Mouse (Mus musculus) liver, adult 2 months (tissue): ENCODE measurements around the gene Gpr137. TPM values are rescaled to one million over a fixed set of nuclear protein-coding genes. Genes with fewer than 3 reads are reported as not detected.
A peak's percentile ranks its signal among the peaks of the same experiment; 100 is the strongest.

ENCODE experiments used
- DNase-seq: peaks from one replicate; pipeline ENCODE4 v3.0.0-alpha.2; 2011; ENCODE audit warnings: low read depth, low spot score; ENCODE audit errors: extremely low read depth
- H3K27ac ChIP-seq: fragments of 200-500 bp; replicated peaks from 2 replicates; pipeline ENCODE4 v1.5.1; 2012; ENCODE audit warnings: low read depth, mild to moderate bottlenecking, control low read depth, inconsistent platforms, low read length; ENCODE audit not compliant: insufficient read depth
- H3K27me3 ChIP-seq: fragments of 200-500 bp; 2 replicates; pipeline ENCODE4 v1.6.1; 2012; ENCODE audit warnings: mild to moderate bottlenecking, moderate library complexity, low read length, inconsistent platforms; ENCODE audit not compliant: control insufficient read depth, insufficient read depth
- H3K36me3 ChIP-seq: fragments of 200-500 bp; 2 replicates; pipeline ENCODE4 v1.6.1; 2012; ENCODE audit warnings: low read length, inconsistent platforms; ENCODE audit not compliant: control insufficient read depth, insufficient read depth
- H3K4me1 ChIP-seq: fragments of 200-500 bp; 2 replicates; pipeline ENCODE4 v1.6.1; 2011; ENCODE audit warnings: low read length; ENCODE audit not compliant: control insufficient read depth, insufficient read depth
- H3K4me3 ChIP-seq: fragments of 200-500 bp; 2 replicates; pipeline ENCODE4 v1.5.1; 2011; ENCODE audit warnings: low read depth, mild to moderate bottlenecking, control low read depth, low read length, moderate library complexity; ENCODE audit not compliant: insufficient read depth
- H3K79me2 ChIP-seq: fragments of 200-500 bp; 2 replicates; pipeline ENCODE4 v1.6.1; 2012; ENCODE audit warnings: inconsistent platforms, mild to moderate bottlenecking, low read length, moderate library complexity; ENCODE audit not compliant: control insufficient read depth, insufficient read depth
- H3K9ac ChIP-seq: fragments of 200-500 bp; 2 replicates; pipeline ENCODE4 v1.6.1; 2012; ENCODE audit warnings: low read depth, mild to moderate bottlenecking, control low read depth, inconsistent platforms, low read length
- CTCF ChIP-seq: fragments of 200-500 bp; IDR thresholded peaks from 2 replicates; pipeline ENCODE4 v1.5.1; 2011; ENCODE audit warnings: low read depth, low read length, control low read depth
- POLR2A ChIP-seq: fragments of 200-500 bp; IDR thresholded peaks from 2 replicates; pipeline ENCODE4 v1.6.1; 2011; ENCODE audit warnings: low read length, control low read depth; ENCODE audit not compliant: insufficient read depth; ENCODE audit errors: extremely low read depth
- WGBS: fragments of 180-500 bp; shearing (Covaris S2); methylation state at CpG from one replicate; pipeline ENCODE4 v1.1.7; 2018; 5-methylcytosine and 5-hydroxymethylcytosine counted together
- polyA plus RNA-seq: library from polyadenylated mRNA; depleted of rRNA; stranded (reverse); fragments of >200 nt; gene quantifications from 2 replicates; pipeline ENCODE4 v1.2.3, GENCODE M21; 2012
- total RNA-seq: library from RNA; depleted of rRNA; stranded (reverse); fragments of >200 nt; gene quantifications from 2 replicates; pipeline ENCODE4 v1.2.3, GENCODE M21; 2014

Gene Gpr137
- total and polyA plus RNA-seq, 2 experiments: 12.3 to 61.1 TPM

- peak within 1 kb of the TSS; percentile 66 for H3K4me3 ChIP-seq
- peak within 1 kb of the TSS; percentile 72 for H3K9ac ChIP-seq
- H3K36me3 ChIP-seq: peaks cover 3% of the 10 kb centered on the region; the same call in 1 of the 2 replicates
- DNase-seq: peak; percentile 57
- H3K27ac ChIP-seq: peak within 1 kb of the TSS; percentile 68
- 1% methylated on average over 16 of the region's 16 CpGs for WGBS
- H3K4me1 ChIP-seq: peaks cover 19% of the 10 kb centered on the region
- peak; percentile 36 for TF ChIP-seq CTCF
- no peak for TF ChIP-seq POLR2A
- peaks cover 8% of the 10 kb centered on the region; the same call in 1 of the 2 replicates for H3K79me2 ChIP-seq
- no peaks in the 10 kb centered on the region for H3K27me3 ChIP-seq
Observed at GRCm38 (mm10) chr19:6975537-6976521, 33.5 kb upstream of the Gpr137 start, which contains the start of gene Plcb3. Gene Plcb3 (minus strand): TSS chr19:6976470.

- Histone ChIP-seq H3K4me3 (peak within 1 kb of the TSS; percentile 76), H3K27ac (peak within 1 kb of the TSS; percentile 68), H3K4me1 (peaks cover 23% of the 10 kb centered on the region), H3K79me2 (peaks cover 8% of the 10 kb centered on the region; the same call in 1 of the 2 replicates), H3K27me3 (no peaks in the 10 kb centered on the region), H3K36me3 (peaks cover 3% of the 10 kb centered on the region; the same call in 1 of the 2 replicates), H3K9ac (peak within 1 kb of the TSS; percentile 73)
- peak; percentile 58 for DNase-seq
- TF ChIP-seq CTCF: no peak
- TF ChIP-seq POLR2A: no peak
- WGBS: 2% methylated on average over 75 of the region's 84 CpGs
Observed at GRCm38 (mm10) chr19:6974211-6975205, 32.2 kb upstream of the Gpr137 start, which contains the start of gene Ppp1r14b. Gene Ppp1r14b (plus strand): TSS chr19:6974968.

- WGBS: 47% methylated on average over 12 of the region's 12 CpGs
- Histone ChIP-seq H3K27ac (no peak overlapping the region), H3K9ac (no peak overlapping the region), H3K4me1 (peaks cover 20% of the 10 kb centered on the region), H3K36me3 (peaks cover 3% of the 10 kb centered on the region; the same call in 1 of the 2 replicates), H3K4me3 (no peak overlapping the region), H3K27me3 (no peaks in the 10 kb centered on the region), H3K79me2 (peaks cover 12% of the 10 kb centered on the region; the same call in 1 of the 2 replicates)
- TF ChIP-seq CTCF (no peak), POLR2A (no peak)
- no peak for DNase-seq
Observed at GRCm38 (mm10) chr19:6973581-6974190, 31.4 kb upstream of the Gpr137 start.

GRCm38 (mm10) chr19:6972247-6972917 is 30.1 kb upstream of the Gpr137 start:
- Histone ChIP-seq H3K27me3 (no peaks in the 10 kb centered on the region), H3K27ac (no peak overlapping the region), H3K79me2 (peaks cover 8% of the 10 kb centered on the region; the same call in 1 of the 2 replicates), H3K4me3 (no peak overlapping the region), H3K4me1 (peaks cover 14% of the 10 kb centered on the region), H3K9ac (no peak overlapping the region), H3K36me3 (peaks cover 2% of the 10 kb centered on the region; the same call in 1 of the 2 replicates)
- no peak for TF ChIP-seq POLR2A
- TF ChIP-seq CTCF: no peak
- DNase-seq: no peak
- 92% methylated on average over 13 of the region's 13 CpGs for WGBS

DNA sequence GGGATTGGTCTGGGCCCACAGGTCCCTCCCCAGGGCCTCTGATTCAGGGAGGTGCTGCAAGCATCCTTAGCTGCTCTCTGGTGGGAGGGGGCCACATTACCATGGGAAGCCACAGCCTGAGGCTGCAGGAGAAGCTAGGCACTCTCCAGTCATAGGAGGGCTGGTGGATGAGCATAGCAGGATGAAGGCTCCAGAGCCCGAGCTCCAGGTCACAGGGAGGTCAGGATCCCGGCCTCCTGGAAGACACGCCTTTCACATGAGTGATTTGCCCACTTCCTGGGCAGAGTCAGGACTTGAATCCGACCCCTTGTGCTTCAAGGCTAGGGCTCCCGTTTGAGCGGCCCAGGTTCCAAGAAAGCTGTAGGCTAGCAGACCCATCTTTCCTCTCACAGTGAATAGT is 29.4 kb upstream of the Gpr137 start:
- TF ChIP-seq CTCF (no peak), POLR2A (no peak)

More for the DNA sequence above, 29.4 kb upstream of the Gpr137 start:
- Histone ChIP-seq H3K27ac (no peak overlapping the region), H3K4me3 (no peak overlapping the region), H3K27me3 (no peaks in the 10 kb centered on the region), H3K36me3 (no peaks in the 10 kb centered on the region), H3K9ac (no peak overlapping the region), H3K79me2 (peaks cover 8% of the 10 kb centered on the region; the same call in 1 of the 2 replicates), H3K4me1 (peaks cover 12% of the 10 kb centered on the region)
- WGBS: 74% methylated on average over 6 of the region's 6 CpGs
- no peak for DNase-seq
